Mouse (Mus musculus): ENCODE results near the gene Vps52.

The Vps52 gene

DNA sequence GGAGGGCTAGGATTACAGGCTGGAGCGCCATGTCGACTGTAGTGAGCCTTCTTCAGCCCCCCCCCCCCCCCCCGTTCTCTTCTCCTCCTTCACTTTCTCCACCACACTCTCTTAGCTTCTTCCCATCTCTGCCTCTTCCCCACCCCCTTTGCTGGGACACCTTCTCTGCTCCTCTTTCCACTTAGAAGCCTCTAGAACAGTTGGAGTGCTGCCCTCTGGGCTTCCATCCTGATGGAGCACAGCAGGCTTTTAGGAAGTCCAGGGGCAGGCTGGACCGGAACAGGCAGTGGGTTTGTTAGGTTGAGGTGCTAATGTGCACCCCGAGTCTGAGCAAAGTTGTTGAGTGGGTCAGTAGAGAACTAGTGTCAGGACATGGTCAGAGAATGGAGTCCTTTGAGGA, 54.5 kb downstream of the Vps52 start:
- DNase-seq (ENCODE audit: low spot score) = no peak

GRCm38 (mm10) chr17:34013436-34013835, 57.8 kb downstream of the Vps52 start:
- DNase-seq (ENCODE audit: low spot score) = no peak

All from adipocyte (in vitro differentiated cells).